Mouse (Mus musculus) heart, embryonic 10.5 days (tissue): Measurements from ENCODE around the gene Lzts2. TPM values are rescaled to one million over a fixed set of nuclear protein-coding genes. Genes with fewer than 3 reads are reported as not detected.

Source experiments
- DNase-seq: peaks from one replicate; pipeline ENCODE4 v3.0.0-alpha.2; 2017; ENCODE audit warnings: low spot score
- H3K27ac ChIP-seq: fragments of 300-500 bp; sonication (generic); 2 replicates; pipeline ENCODE4 v1.5.1; 2016; ENCODE audit warnings: mild to moderate bottlenecking
- H3K27me3 ChIP-seq: fragments of 300-500 bp; sonication (generic); 2 replicates; pipeline ENCODE4 v1.6.1; 2016; ENCODE audit warnings: mild to moderate bottlenecking; ENCODE audit not compliant: poor library complexity, insufficient read depth, severe bottlenecking
- H3K36me3 ChIP-seq: fragments of 300-500 bp; sonication (generic); 2 replicates; pipeline ENCODE4 v1.6.1; 2016; ENCODE audit warnings: mild to moderate bottlenecking, moderate library complexity
- H3K4me1 ChIP-seq: fragments of 300-500 bp; sonication (generic); 2 replicates; pipeline ENCODE4 v1.6.1; 2016; ENCODE audit warnings: mild to moderate bottlenecking
- H3K4me3 ChIP-seq: fragments of 300-500 bp; sonication (generic); 2 replicates; pipeline ENCODE4 v1.5.1; 2016; ENCODE audit warnings: mild to moderate bottlenecking, moderate library complexity
- H3K9me3 ChIP-seq: fragments of 300-500 bp; sonication (generic); 2 replicates; pipeline ENCODE4 v1.6.1; 2016; ENCODE audit warnings: mild to moderate bottlenecking, moderate library complexity
- WGBS: fragments of 180-500 bp; shearing (Covaris S2); methylation state at CpG from one replicate; pipeline ENCODE4 v1.1.7; 2016; 5-methylcytosine and 5-hydroxymethylcytosine counted together
- polyA plus RNA-seq: library from polyadenylated mRNA; unstranded; fragments of >200 nt; fragmentation: Nextera tagmentation; extraction: Ambion mirVana; gene quantifications from 2 replicates; pipeline ENCODE4 v1.2.1, GENCODE M21; 2016

Gene Lzts2
- polyA plus RNA-seq, result 47.5 and 61.4 TPM in 2 replicates

DNA sequence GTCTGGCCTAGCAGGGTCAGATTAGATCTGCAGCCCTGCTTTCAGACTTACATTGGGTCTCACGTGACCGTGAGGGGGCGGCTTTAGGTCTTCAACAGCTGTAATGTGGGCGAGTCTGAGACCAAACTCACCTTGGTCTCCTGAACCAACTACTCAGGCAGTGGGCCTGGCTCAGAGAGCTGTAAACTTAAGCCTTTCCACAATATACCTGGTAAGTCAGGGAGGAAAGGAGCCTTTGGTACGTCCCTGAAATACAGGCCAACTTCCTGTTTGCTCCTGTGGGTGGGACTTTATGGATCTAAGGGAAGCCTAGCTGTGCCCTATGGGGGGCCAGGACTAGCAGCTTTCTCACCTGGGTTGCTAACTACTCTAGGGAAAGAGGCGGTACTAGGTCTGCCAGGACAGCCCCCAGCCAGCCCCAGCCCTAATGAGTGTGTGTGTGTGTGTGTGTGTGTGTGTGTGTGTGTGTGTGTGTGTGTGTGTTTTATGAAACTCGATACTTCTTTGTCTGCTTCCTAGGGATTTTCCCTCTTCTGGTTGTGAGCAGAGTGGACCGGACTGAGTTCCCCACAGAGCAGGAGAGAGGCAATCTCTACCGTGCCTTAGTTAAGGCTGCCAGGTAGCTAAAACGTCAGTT, at the start of gene Lzts2:
Gene Lzts2 (plus strand): TSS at position 80 of the 637 bp plus-strand sequence.
- H3K9me3 ChIP-seq, result no peaks in the 10 kb centered on the region
- H3K27me3 ChIP-seq, result no peaks in the 10 kb centered on the region
- H3K36me3 ChIP-seq, result peaks cover 29% of the 10 kb centered on the region
- WGBS, result 3% methylated on average over 10 of the region's 10 CpGs
- no peak for DNase-seq
- H3K27ac ChIP-seq, result peak within 1 kb of the TSS; percentile 99
- peak within 1 kb of the TSS; percentile 82 for H3K4me3 ChIP-seq
- H3K4me1 ChIP-seq, result peaks cover 54% of the 10 kb centered on the region

DNA sequence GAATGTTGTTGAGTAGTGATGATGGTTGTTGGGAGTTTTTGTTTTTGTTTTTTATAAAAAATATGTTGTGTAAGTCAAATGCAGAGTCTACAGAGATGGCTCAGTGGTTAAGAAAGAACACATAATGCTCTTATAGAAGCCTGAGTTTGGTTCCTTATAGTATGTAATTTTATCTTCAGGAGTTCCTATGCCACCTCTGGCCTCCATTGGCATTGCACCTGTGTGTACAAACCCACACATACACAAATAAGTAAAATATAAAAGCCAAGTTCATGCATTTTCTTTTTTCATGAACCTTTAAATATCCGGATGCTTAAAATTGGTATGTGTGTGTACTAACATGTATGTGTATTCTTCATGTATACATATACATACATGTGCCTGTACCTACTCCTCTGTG, 48.2 kb upstream of the Lzts2 start:
- H3K4me3 ChIP-seq, result no peak overlapping the region
- H3K36me3 ChIP-seq, result peaks cover 95% of the 10 kb centered on the region
- H3K4me1 ChIP-seq, result no peaks in the 10 kb centered on the region
- WGBS, result 98% methylated on average over 1 of the region's 1 CpGs
- no peaks in the 10 kb centered on the region for H3K9me3 ChIP-seq
- H3K27me3 ChIP-seq, result no peaks in the 10 kb centered on the region
- H3K27ac ChIP-seq, result no peak overlapping the region
- no peak for DNase-seq

DNA sequence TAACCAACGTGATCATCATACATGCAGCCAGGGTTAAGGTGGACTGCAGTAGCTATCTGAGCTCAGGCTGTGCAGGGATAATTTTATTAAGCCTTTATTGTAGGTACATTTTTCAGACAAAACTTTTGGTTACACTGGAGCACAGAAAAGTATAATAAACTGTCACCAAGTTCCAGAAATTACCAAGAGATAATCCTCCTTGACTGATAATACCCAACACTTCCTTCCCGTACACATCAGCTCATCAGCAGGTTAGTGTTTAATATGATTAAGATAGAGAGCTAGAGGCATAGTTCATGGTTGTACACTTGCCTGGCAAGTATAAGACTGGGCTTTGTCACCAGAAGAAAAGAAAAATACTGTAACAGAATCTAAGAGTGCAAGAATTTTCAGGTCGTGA, 45.9 kb upstream of the Lzts2 start:
- Histone ChIP-seq H3K9me3 (no peaks in the 10 kb centered on the region), H3K36me3 (peaks cover 96% of the 10 kb centered on the region), H3K27me3 (no peaks in the 10 kb centered on the region), H3K4me1 (no peaks in the 10 kb centered on the region), H3K27ac (no peak overlapping the region), H3K4me3 (no peak overlapping the region)
- DNase-seq, result no peak
- WGBS, result 86% methylated on average over 3 of the region's 3 CpGs

DNA sequence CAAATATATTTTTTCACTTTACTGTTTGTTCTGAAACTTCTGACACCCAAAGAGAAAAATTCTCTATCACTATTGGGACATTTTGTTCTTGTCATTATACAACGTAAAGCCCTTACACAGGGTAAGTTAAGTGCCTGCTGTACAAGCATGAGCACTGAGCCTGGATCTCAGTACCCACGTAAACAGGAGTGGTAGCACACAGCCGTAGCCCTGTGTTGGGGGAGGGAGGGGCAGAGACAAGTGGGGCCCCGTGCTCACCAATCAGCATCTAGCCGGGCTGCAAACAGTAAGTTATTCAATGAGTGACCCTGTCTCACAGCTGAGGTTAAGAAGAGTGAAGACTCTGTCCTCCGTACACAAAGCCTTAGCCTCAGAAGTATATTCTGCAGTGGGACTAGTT, 37.6 kb upstream of the Lzts2 start:
- H3K9me3 ChIP-seq, result no peaks in the 10 kb centered on the region
- peak; percentile 50 for DNase-seq
- 86% methylated on average over 6 of the region's 6 CpGs for WGBS
- H3K4me1 ChIP-seq, result no peaks in the 10 kb centered on the region
- H3K27ac ChIP-seq, result no peak overlapping the region
- peaks cover 100% of the 10 kb centered on the region for H3K36me3 ChIP-seq
- no peaks in the 10 kb centered on the region for H3K27me3 ChIP-seq
- H3K4me3 ChIP-seq, result no peak overlapping the region

DNA sequence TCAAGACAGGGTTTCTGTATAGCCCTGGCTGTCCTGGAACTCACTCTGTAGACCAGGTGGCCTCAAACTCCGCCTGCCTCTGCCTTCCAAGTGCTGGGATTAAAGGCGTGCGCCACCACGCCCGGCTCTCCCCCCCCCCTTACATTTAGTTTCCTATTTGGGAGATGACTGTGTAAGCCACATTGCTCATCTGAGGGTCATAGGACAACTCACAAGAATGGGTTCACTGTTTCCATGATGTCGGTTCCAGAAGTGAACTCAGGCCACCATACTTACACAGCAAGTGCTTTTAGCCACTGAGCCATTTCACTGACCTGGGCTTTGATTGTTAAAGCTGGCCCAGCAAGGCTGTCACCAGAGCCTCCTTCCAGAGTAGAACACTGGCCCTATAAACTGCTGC, 37.1 kb upstream of the Lzts2 start:
- Histone ChIP-seq H3K27ac (no peak overlapping the region), H3K4me1 (no peaks in the 10 kb centered on the region), H3K27me3 (no peaks in the 10 kb centered on the region), H3K9me3 (no peaks in the 10 kb centered on the region), H3K4me3 (no peak overlapping the region), H3K36me3 (peaks cover 100% of the 10 kb centered on the region)
- WGBS, result 86% methylated on average over 6 of the region's 6 CpGs
- peak; percentile 60 for DNase-seq

DNA sequence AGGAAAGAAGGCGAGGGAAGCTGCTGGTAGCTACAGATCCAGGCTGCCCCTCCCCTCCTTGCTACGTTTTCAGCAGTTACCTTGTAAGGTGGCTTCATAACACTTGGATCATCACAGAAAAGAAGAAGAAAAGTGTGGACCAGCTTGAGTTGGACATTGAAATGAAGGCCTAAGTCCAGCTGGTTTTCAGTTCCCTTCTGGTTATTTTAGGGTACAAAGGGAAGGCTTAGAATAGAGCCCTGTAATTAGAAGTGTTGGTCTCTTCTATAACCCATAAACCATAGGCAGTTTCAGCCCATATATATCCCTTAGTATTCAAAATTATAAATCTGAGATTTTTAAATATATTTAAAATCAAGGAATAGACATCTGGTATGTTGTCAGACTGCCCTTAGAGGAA, 33.4 kb upstream of the Lzts2 start:
- Histone ChIP-seq H3K36me3 (peaks cover 72% of the 10 kb centered on the region), H3K4me3 (no peak overlapping the region), H3K9me3 (no peaks in the 10 kb centered on the region), H3K27me3 (no peaks in the 10 kb centered on the region), H3K4me1 (peaks cover 4% of the 10 kb centered on the region; the same call in 1 of the 2 replicates), H3K27ac (no peak overlapping the region)
- 87% methylated on average over 2 of the region's 2 CpGs for WGBS
- DNase-seq, result no peak

DNA sequence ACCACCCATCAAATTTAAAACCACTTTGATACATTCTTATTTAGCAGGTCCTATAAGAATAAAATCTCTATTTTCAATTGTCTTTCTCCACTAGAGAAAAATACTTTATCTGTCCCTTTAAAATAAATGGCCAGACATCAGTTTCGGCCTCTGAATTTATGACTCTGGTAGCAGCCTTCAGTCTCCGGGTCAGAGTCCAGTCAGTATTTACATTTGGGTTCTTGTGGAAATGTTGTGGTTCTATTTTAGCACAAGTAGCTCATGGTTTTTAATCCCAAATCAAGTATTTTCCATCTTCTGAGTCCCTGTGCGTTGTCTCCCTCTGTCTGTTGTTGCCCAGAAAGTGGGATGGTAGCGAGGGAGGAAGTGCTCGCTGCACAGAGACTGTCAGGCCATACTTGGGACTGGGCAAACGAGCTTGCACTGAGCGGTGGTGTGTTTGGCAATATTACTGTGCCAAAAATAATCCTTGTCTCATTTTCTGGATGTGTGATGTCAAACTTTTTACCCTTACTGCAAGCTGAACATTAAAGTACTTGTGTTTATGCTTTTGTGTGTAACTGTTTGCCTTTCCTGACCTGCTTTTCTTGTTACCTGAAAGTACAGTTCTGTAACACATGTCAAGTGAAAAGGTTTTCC, 31.6 kb upstream of the Lzts2 start:
- peaks cover 7% of the 10 kb centered on the region; the same call in 1 of the 2 replicates for H3K4me1 ChIP-seq
- H3K27me3 ChIP-seq, result no peaks in the 10 kb centered on the region; the same call in 1 of the 2 replicates
- H3K27ac ChIP-seq, result no peak overlapping the region
- H3K36me3 ChIP-seq, result peaks cover 54% of the 10 kb centered on the region
- no peak for DNase-seq
- H3K4me3 ChIP-seq, result no peak overlapping the region
- H3K9me3 ChIP-seq, result no peaks in the 10 kb centered on the region
- 84% methylated on average over 7 of the region's 7 CpGs for WGBS

DNA sequence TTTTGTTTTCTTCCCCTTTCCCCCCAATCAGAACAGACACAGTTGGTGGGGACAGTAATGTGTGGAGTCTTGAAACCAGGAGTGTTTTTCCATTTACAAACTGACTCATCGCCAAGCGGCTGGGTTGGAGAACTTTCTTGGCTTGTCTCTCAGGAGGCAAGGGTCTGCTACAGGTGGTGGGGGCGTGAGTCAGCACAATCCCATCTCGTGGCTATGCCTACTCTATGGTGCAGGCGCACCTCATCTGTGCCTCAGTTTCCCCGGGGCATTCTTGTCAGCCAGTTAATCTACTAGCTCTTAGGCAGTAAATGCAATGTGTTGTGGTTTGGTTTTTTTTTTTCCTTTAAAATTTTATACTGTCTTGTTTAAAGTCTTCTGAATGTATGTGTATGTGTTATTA, 30.8 kb upstream of the Lzts2 start:
- Histone ChIP-seq H3K27ac (no peak overlapping the region), H3K36me3 (peaks cover 46% of the 10 kb centered on the region), H3K4me1 (peaks cover 8% of the 10 kb centered on the region; the same call in 1 of the 2 replicates), H3K4me3 (no peak overlapping the region), H3K27me3 (no peaks in the 10 kb centered on the region; the same call in 1 of the 2 replicates), H3K9me3 (no peaks in the 10 kb centered on the region)
- DNase-seq, result no peak
- 92% methylated on average over 6 of the region's 6 CpGs for WGBS

DNA sequence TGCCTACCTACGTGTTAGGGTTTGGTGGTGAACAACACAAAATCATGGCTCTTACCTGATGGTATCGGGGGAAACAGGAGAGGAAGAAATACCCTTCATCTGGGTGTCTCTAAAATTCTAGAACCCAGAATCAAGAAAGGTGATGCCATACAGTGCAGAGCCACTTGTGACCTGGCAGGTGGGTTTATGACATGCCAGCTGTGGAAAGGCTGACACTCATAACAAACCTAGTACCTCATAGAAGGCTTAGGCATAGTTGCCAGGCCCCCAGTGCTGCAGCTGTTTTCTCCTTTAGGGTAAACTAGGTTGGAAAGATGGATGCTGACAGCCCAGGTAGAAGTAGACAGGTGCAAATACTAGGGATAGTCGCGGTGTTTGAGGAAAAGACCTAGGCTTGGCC, 29.8 kb upstream of the Lzts2 start:
- Histone ChIP-seq H3K36me3 (peaks cover 36% of the 10 kb centered on the region), H3K4me3 (no peak overlapping the region), H3K9me3 (no peaks in the 10 kb centered on the region), H3K4me1 (peaks cover 19% of the 10 kb centered on the region), H3K27me3 (peaks cover 3% of the 10 kb centered on the region; the same call in 1 of the 2 replicates), H3K27ac (no peak overlapping the region)
- DNase-seq, result no peak
- WGBS, result 92% methylated on average over 4 of the region's 4 CpGs

DNA sequence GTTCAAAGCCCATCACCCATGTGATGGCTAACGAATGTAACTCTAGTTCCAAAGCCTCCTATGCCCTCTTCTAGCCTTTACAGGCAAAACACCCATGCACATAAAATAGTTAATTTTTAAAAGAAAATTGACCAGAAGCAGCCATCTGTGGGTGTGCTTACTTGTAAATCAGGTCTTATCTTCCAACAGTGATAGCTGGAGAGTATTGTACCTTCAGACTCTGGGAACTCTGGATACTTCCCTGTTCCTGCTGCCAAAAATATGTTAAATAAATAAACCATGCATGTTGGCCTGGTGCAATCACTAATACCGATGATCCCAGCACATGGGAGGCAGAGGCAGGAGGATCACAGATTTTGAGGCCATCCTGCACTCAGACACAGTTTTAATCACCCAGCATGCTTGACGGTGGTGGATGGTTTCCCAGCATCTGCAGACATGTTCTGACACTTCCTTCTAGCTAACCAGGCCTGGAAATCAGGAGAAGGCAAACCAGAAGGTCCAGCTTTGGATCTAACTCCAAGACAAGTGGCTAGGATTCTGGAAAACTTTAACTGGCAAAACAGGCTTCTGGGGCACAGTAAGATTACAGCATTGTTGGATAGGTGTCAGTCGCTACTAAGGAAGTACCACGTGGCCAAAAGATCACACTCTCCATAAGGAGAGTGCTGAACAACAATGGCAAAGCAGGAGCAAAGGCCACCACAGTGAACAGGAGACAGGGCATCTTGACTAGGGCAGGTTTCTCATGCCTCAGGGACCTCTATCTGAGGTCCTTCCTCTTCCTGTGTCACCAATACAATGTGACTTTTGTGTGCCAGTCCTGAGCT, 28.8 kb upstream of the Lzts2 start:
- peaks cover 28% of the 10 kb centered on the region for H3K4me1 ChIP-seq
- peaks cover 26% of the 10 kb centered on the region for H3K36me3 ChIP-seq
- no peak overlapping the region for H3K27ac ChIP-seq
- 51% methylated on average over 5 of the region's 5 CpGs for WGBS
- DNase-seq, result no peak
- H3K4me3 ChIP-seq, result no peak overlapping the region
- no peaks in the 10 kb centered on the region for H3K9me3 ChIP-seq
- H3K27me3 ChIP-seq, result peaks cover 12% of the 10 kb centered on the region; the same call in 1 of the 2 replicates

DNA sequence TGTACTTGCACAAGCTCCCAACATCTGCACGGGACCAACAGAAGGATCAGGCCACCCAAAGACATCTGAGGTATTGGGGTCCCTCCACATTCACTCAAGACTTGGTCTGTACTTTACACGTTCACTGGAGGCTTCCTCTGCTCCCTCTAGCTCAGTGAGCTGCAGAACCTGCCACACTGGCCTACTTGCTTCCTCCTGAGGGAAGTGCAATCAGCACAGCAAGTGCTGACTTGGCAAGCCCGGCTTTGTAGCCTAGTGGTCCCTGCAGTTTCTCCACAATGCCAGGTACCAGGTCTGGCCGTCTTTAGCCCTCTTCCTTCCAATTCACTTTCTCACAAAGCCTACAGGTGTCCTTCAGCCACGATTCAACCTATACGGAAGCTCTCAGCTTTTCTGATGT, 27.2 kb upstream of the Lzts2 start:
- H3K4me3 ChIP-seq, result no peak overlapping the region
- peaks cover 20% of the 10 kb centered on the region; the same call in 1 of the 2 replicates for H3K27me3 ChIP-seq
- H3K36me3 ChIP-seq, result peaks cover 10% of the 10 kb centered on the region
- DNase-seq, result no peak
- no peak overlapping the region for H3K27ac ChIP-seq
- H3K4me1 ChIP-seq, result peaks cover 43% of the 10 kb centered on the region
- no peaks in the 10 kb centered on the region for H3K9me3 ChIP-seq
- WGBS, result 61% methylated on average over 6 of the region's 6 CpGs

DNA sequence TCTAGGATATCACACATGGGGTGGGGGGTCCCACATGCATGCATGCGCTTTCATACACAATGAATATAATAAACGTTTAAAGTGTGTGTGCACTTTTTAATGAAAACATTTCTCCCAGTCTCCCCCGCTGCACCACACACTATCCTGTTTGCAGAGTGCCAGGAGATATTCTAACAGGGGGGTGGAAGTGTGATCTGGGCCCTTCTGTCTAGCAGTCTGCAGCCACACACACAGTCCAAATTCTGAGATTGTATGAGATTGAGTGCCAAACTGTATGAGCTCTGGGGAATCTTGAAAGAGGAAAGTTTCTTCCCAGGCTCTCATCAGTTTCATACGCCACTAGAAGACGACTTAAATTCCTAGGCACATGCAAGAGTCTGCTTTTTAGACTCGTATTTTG, 26.4 kb upstream of the Lzts2 start:
- DNase-seq, result no peak
- H3K27me3 ChIP-seq, result peaks cover 20% of the 10 kb centered on the region; the same call in 1 of the 2 replicates
- no peak overlapping the region for H3K4me3 ChIP-seq
- WGBS, result 67% methylated on average over 6 of the region's 6 CpGs
- no peaks in the 10 kb centered on the region for H3K9me3 ChIP-seq
- H3K27ac ChIP-seq, result no peak overlapping the region
- peaks cover 8% of the 10 kb centered on the region; the same call in 1 of the 2 replicates for H3K36me3 ChIP-seq
- H3K4me1 ChIP-seq, result peaks cover 51% of the 10 kb centered on the region

DNA sequence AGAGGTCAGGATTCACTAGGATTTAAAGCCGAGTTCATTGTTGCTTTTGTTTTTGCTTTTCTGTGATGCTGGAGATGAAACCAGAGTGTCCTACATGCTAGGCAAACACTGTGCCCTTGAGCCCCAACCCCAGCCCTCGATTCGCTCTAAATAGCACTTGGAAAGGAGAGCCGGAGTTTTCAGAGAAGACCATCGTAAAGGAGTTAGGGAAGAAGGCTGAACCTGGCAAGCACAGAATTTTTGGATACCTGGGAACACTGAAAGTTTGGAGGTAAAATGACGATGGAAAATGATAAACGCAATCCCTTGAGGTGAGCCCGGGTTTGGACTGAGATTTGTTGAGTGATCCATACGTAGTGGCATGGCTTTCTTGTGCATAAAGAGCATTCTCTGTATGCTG, 25.9 kb upstream of the Lzts2 start:
- peaks cover 20% of the 10 kb centered on the region; the same call in 1 of the 2 replicates for H3K27me3 ChIP-seq
- peaks cover 5% of the 10 kb centered on the region; the same call in 1 of the 2 replicates for H3K36me3 ChIP-seq
- peaks cover 51% of the 10 kb centered on the region for H3K4me1 ChIP-seq
- H3K9me3 ChIP-seq, result no peaks in the 10 kb centered on the region
- no peak for DNase-seq
- peak overlapping the region; percentile 75 for H3K4me3 ChIP-seq
- WGBS, result 26% methylated on average over 9 of the region's 9 CpGs
- no peak overlapping the region for H3K27ac ChIP-seq
